9 mouse cellular contexts compared by ENCODE assay signal in the genomic region with DNA sequence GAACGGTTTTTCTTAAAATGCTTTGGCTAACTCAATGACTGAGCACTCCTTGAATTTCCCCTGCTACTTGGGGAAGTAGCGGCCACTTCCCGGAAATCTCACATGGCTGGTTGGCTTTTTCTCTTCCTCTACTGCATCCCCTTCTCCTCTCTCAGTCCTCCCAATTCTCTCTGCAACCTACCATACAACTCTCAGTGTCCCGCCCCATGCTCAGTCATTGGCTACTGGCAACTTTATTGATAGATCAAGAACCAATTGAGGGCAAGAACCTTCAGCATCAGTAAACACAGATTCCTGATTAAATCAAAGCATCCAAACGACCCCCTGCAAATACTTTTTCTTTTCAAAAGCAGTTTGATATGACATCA. TPM values are rescaled to one million over a fixed set of nuclear protein-coding genes. Genes with fewer than 3 reads are reported as not detected.
DNase-seq lines count a peak whose midpoint lies in the region; ATAC-seq and TF ChIP-seq lines count a peak whose summit lies in the region.
"Had no signal": no experiment of that assay in that cellular context is flagged by ENCODE, and none has a peak within 500 bp of the region (broad histone marks: within the 10 kb centered on the region; RNA-seq: fewer than 3 reads in every experiment).

No protein-coding gene starts in this region.

- no peaks in the 10 kb centered on the region for H3K9me3 ChIP-seq in E14TG2a.4 (ENCODE audit: low read length)
- no peaks in the 10 kb centered on the region for H3K9me3 ChIP-seq in embryonic facial prominence, embryonic 11.5 days (replicated peaks; ENCODE audit: control insufficient read depth, low read length)
- no peaks in the 10 kb centered on the region for H3K9me3 ChIP-seq in hindbrain, postnatal 0 days (ENCODE audit: low read length)
- no peaks in the 10 kb centered on the region for H3K9me3 ChIP-seq in liver, embryonic 11.5 days (ENCODE audit: control insufficient read depth, low read length)
- H3K9me3 ChIP-seq: G1E had no signal

- peak; percentile 53 to 55 for DNase-seq in cerebellum, adult 2 months
- no peak for DNase-seq in cerebellum, adult 11 months
- peak; percentile 76 for DNase-seq in embryonic facial prominence, embryonic 11.5 days (ENCODE audit: low spot score)
- DNase-seq in hindbrain, postnatal 0 days (ENCODE audit: low spot score), result peak; percentile 84
- no peak for DNase-seq in liver, embryonic 11.5 days (ENCODE audit: low spot score)
- DNase-seq in splenic B cell, adult 2 months (ENCODE audit: low read depth, low spot score), result peak; percentile 72
- DNase-seq in gastrocnemius, postnatal 10 days, result no peak

- H3K9ac ChIP-seq in embryonic facial prominence, embryonic 11.5 days (replicated peaks; ENCODE audit: low read length), result peak overlapping the region; percentile 46; the same call in 1 of the 2 replicates
- H3K9ac ChIP-seq in hindbrain, postnatal 0 days (replicated peaks; ENCODE audit: low read length), result peak overlapping the region; percentile 46
- H3K9ac ChIP-seq in liver, embryonic 11.5 days (ENCODE audit: low read depth, low read length), result no peak overlapping the region; the same call in 1 of the 2 replicates

- 7% methylated on average over 5 of the region's 5 CpGs for WGBS in cerebellum, adult 2 months
- WGBS in embryonic facial prominence, embryonic 11.5 days, result 5% methylated on average over 5 of the region's 5 CpGs
- 4% methylated on average over 5 of the region's 5 CpGs for WGBS in hindbrain, postnatal 0 days
- WGBS in liver, embryonic 11.5 days, result 10% methylated on average over 5 of the region's 5 CpGs

- peak overlapping the region; percentile 58 for H3K4me3 ChIP-seq in cerebellum, adult 2 months (replicated peaks; ENCODE audit: insufficient read depth, low read depth, low read length)
- peak overlapping the region; percentile 61 for H3K4me3 ChIP-seq in E14TG2a.4 (replicated peaks; ENCODE audit: low read length)
- peak overlapping the region; percentile 27 for H3K4me3 ChIP-seq in embryonic facial prominence, embryonic 11.5 days (ENCODE audit: low read depth, low read length)
- peak overlapping the region; percentile 39 for H3K4me3 ChIP-seq in hindbrain, postnatal 0 days (ENCODE audit: low read length)
- peak overlapping the region; percentile 43 for H3K4me3 ChIP-seq in liver, embryonic 11.5 days (ENCODE audit: low read depth, low read length)

- no peaks in the 10 kb centered on the region for H3K27me3 ChIP-seq in cerebellum, adult 2 months (ENCODE audit: control insufficient read depth, insufficient read depth, low read length)
- H3K27me3 ChIP-seq in E14TG2a.4 (ENCODE audit: insufficient read depth, low read length), result peaks cover 12% of the 10 kb centered on the region; the same call in 1 of the 2 replicates
- H3K27me3 ChIP-seq in embryonic facial prominence, embryonic 11.5 days (ENCODE audit: control insufficient read depth, insufficient read depth, low read length), result no peaks in the 10 kb centered on the region
- H3K27me3 ChIP-seq in hindbrain, postnatal 0 days (ENCODE audit: insufficient read depth, low read length), result no peaks in the 10 kb centered on the region
- no peaks in the 10 kb centered on the region for H3K27me3 ChIP-seq in liver, embryonic 11.5 days (replicated peaks; ENCODE audit: control insufficient read depth, insufficient read depth, low read length)
- H3K27me3 ChIP-seq in splenic B cell, adult 2 months (ENCODE audit: control insufficient read depth, insufficient read depth, low read length, poor library complexity, severe bottlenecking), result no peaks in the 10 kb centered on the region

- no peak for TF ChIP-seq POLR2A in cerebellum, adult 2 months (IDR thresholded peaks at IDR 0.05; ENCODE audit: borderline replicate concordance, insufficient read depth, low read length)

- no peaks in the 10 kb centered on the region for H3K36me3 ChIP-seq in E14TG2a.4 (ENCODE audit: insufficient read depth, low read length)
- H3K36me3 ChIP-seq in embryonic facial prominence, embryonic 11.5 days (replicated peaks; ENCODE audit: control insufficient read depth, insufficient read depth, low read depth, low read length), result no peaks in the 10 kb centered on the region
- no peaks in the 10 kb centered on the region for H3K36me3 ChIP-seq in hindbrain, postnatal 0 days (ENCODE audit: insufficient read depth, low read length)
- H3K36me3 ChIP-seq in liver, embryonic 11.5 days (ENCODE audit: control insufficient read depth, insufficient read depth, low read length), result no peaks in the 10 kb centered on the region
- no peaks in the 10 kb centered on the region for H3K36me3 ChIP-seq in splenic B cell, adult 2 months (ENCODE audit: control insufficient read depth, insufficient read depth, low read length, poor library complexity, severe bottlenecking)

- peak overlapping the region; percentile 36 for H3K4me2 ChIP-seq in embryonic facial prominence, embryonic 11.5 days (ENCODE audit: low read depth, low read length)
- H3K4me2 ChIP-seq in hindbrain, postnatal 0 days (ENCODE audit: low read depth, low read length), result peak overlapping the region; percentile 73
- H3K4me2 ChIP-seq in liver, embryonic 11.5 days, result peak overlapping the region; percentile 70

- TF ChIP-seq CTCF in cerebellum, adult 2 months (IDR thresholded peaks at IDR 0.05; ENCODE audit: borderline replicate concordance, insufficient read depth, low read depth, low read length), result no peak
- TF ChIP-seq CTCF in E14TG2a.4 (conservative IDR thresholded peaks at IDR 0.05; ENCODE audit: low read length), result no peak
- TF ChIP-seq CTCF in hindbrain, postnatal 0 days (IDR thresholded peaks at IDR 0.05; ENCODE audit: low read depth), result no peak

- H3K27ac ChIP-seq in cerebellum, adult 2 months (ENCODE audit: insufficient read depth, low read length), result no peak overlapping the region
- no peak overlapping the region for H3K27ac ChIP-seq in embryonic facial prominence, embryonic 11.5 days (replicated peaks; ENCODE audit: low read depth, low read length)
- no peak overlapping the region for H3K27ac ChIP-seq in hindbrain, postnatal 0 days
- no peak overlapping the region for H3K27ac ChIP-seq in liver, embryonic 11.5 days (ENCODE audit: low read depth, low read length)

- no peak for ATAC-seq in embryonic facial prominence, embryonic 11.5 days (replicated peaks; ENCODE audit: insufficient number of reproducible peaks, low FRiP score, low TSS enrichment, low read depth)
- peak; percentile 62 for ATAC-seq in hindbrain, postnatal 0 days
- ATAC-seq in liver, embryonic 11.5 days (replicated peaks; ENCODE audit: low FRiP score), result no peak

- peaks cover 5% of the 10 kb centered on the region; the same call in 1 of the 2 replicates for H3K4me1 ChIP-seq in cerebellum, adult 2 months (ENCODE audit: control insufficient read depth, insufficient read depth, low read length)
- peaks cover 57% of the 10 kb centered on the region for H3K4me1 ChIP-seq in E14TG2a.4 (replicated peaks; ENCODE audit: low read depth, low read length)
- H3K4me1 ChIP-seq in embryonic facial prominence, embryonic 11.5 days (ENCODE audit: control insufficient read depth, insufficient read depth, low read length), result no peaks in the 10 kb centered on the region
- peaks cover 9% of the 10 kb centered on the region for H3K4me1 ChIP-seq in hindbrain, postnatal 0 days (ENCODE audit: insufficient read depth, low read length)
- H3K4me1 ChIP-seq in liver, embryonic 11.5 days (replicated peaks; ENCODE audit: control insufficient read depth, insufficient read depth, low read length), result peaks cover 16% of the 10 kb centered on the region

RNA-seq across cellular contexts. Expression of a gene that starts 3.2 kb away (rescaled TPM):
- polyA plus RNA-seq in cerebellum, adult 2 months (2012; rRNA removed), result 21.7 and 24.2 TPM in 2 replicates
- 13.9 and 14.0 TPM in 2 replicates for polyA plus RNA-seq in embryonic facial prominence, embryonic 11.5 days (2014; fragmentation: Nextera tagmentation; extraction: Ambion mirVana)
- 16.8 and 17.9 TPM in 2 replicates for total RNA-seq in hindbrain, postnatal 0 days (2014; rRNA removed)
- 8.7 and 12.5 TPM in 2 replicates for polyA plus RNA-seq in hindbrain, postnatal 0 days (2015; fragmentation: Nextera tagmentation; extraction: Ambion mirVana)
- polyA plus RNA-seq in liver, embryonic 11.5 days (2014; fragmentation: Nextera tagmentation; extraction: Ambion mirVana), result 13.7 and 14.0 TPM in 2 replicates
- 10 to 100 TPM; 57.4 to 57.6 TPM for total RNA-seq in gastrocnemius, postnatal 10 days (2021)

RNA-seq across cellular contexts. Expression of a gene that starts 47.8 kb away (rescaled TPM):
- 28.9 and 29.4 TPM in 2 replicates for polyA plus RNA-seq in cerebellum, adult 2 months (2012; rRNA removed)
- 39.0 and 39.5 TPM in 2 replicates for polyA plus RNA-seq in embryonic facial prominence, embryonic 11.5 days (2014; fragmentation: Nextera tagmentation; extraction: Ambion mirVana)
- total RNA-seq in hindbrain, postnatal 0 days (2014; rRNA removed), result 42.4 and 42.6 TPM in 2 replicates
- 25.1 and 25.6 TPM in 2 replicates for polyA plus RNA-seq in hindbrain, postnatal 0 days (2015; fragmentation: Nextera tagmentation; extraction: Ambion mirVana)
- 18.2 and 21.1 TPM in 2 replicates for polyA plus RNA-seq in liver, embryonic 11.5 days (2014; fragmentation: Nextera tagmentation; extraction: Ambion mirVana)
- 10 to 100 TPM; 21.0 to 25.3 TPM for total RNA-seq in gastrocnemius, postnatal 10 days (2021)

Comparison
In these comparisons a context has a peak if more than half of its experiments do, and no peak if none do; other contexts are left out.
1. DNase-seq: peak in cerebellum, adult 2 months (2 of 2), embryonic facial prominence, embryonic 11.5 days (single experiment), hindbrain, postnatal 0 days (single experiment) and splenic B cell, adult 2 months (single experiment); none in cerebellum, adult 11 months (single experiment), liver, embryonic 11.5 days (single experiment) and gastrocnemius, postnatal 10 days (single experiment).
2. Peak in every context shown above with its lines, with median percentiles within 50 percentile points of each other: H3K4me3 ChIP-seq and H3K4me2 ChIP-seq.